Mouse (Mus musculus) layer of hippocampus, adult 9-10 months (tissue): ENCODE data around the gene Cyp2s1.

Source experiments
- DNase-seq: peaks from one replicate; pipeline ENCODE4 v3.0.0; 2022; ENCODE audit warnings: low spot score

The Cyp2s1 gene

GRCm38 (mm10) chr7:25816241-25816919 lies at the start of gene Cyp2s1:
Gene Cyp2s1, minus strand, starts transcription at chr7:25816913.
- no peak for DNase-seq

GRCm38 (mm10) chr7:25864861-25865260 lies 48.1 kb upstream of the Cyp2s1 start:
- DNase-seq, result no peak

GRCm38 (mm10) chr7:25863756-25864155 lies 47.0 kb upstream of the Cyp2s1 start:
- no peak for DNase-seq

- no peak for DNase-seq
Observed at GRCm38 (mm10) chr7:25862365-25862764, 45.7 kb upstream of the Cyp2s1 start.

- DNase-seq, result no peak
Observed at GRCm38 (mm10) chr7:25859962-25860870, 43.5 kb upstream of the Cyp2s1 start.

- peak; percentile 16 for DNase-seq
Observed at GRCm38 (mm10) chr7:25855082-25855481, 38.4 kb upstream of the Cyp2s1 start.

- no peak for DNase-seq
Observed at GRCm38 (mm10) chr7:25848444-25848812, 31.7 kb upstream of the Cyp2s1 start.

GRCm38 (mm10) chr7:25847722-25848443 lies 31.2 kb upstream of the Cyp2s1 start:
- DNase-seq, result peak; percentile 81

GRCm38 (mm10) chr7:25844885-25845284 lies 28.2 kb upstream of the Cyp2s1 start:
- DNase-seq, result no peak

- DNase-seq, result no peak
Observed at GRCm38 (mm10) chr7:25844423-25844822, 27.7 kb upstream of the Cyp2s1 start.

GRCm38 (mm10) chr7:25843492-25843891 lies 26.8 kb upstream of the Cyp2s1 start:
- no peak for DNase-seq

GRCm38 (mm10) chr7:25840908-25841307 lies 24.2 kb upstream of the Cyp2s1 start:
- DNase-seq, result no peak

GRCm38 (mm10) chr7:25835188-25835891 lies 18.6 kb upstream of the Cyp2s1 start:
- DNase-seq, result no peak

- DNase-seq, result no peak
Observed at GRCm38 (mm10) chr7:25831557-25832530, 15.1 kb upstream of the Cyp2s1 start.

- DNase-seq, result no peak
Observed at GRCm38 (mm10) chr7:25830251-25830650, 13.5 kb upstream of the Cyp2s1 start.

- no peak for DNase-seq
Observed at GRCm38 (mm10) chr7:25827199-25827598, 10.5 kb upstream of the Cyp2s1 start.

GRCm38 (mm10) chr7:25826029-25826428 lies 9.3 kb upstream of the Cyp2s1 start:
- DNase-seq, result no peak

- DNase-seq, result no peak
Observed at GRCm38 (mm10) chr7:25825043-25825442, 8.3 kb upstream of the Cyp2s1 start.

GRCm38 (mm10) chr7:25815571-25815970 lies 1.1 kb downstream of the Cyp2s1 start:
- DNase-seq, result no peak

- no peak for DNase-seq
Observed at GRCm38 (mm10) chr7:25814711-25815110, 2.0 kb downstream of the Cyp2s1 start.

- no peak for DNase-seq
Observed at GRCm38 (mm10) chr7:25812195-25812594, 4.5 kb downstream of the Cyp2s1 start.
